Mouse (Mus musculus) hindbrain, embryonic 12.5 days (tissue): ENCODE measurements around the gene Atp2b2. TPM values are rescaled to one million over a fixed set of nuclear protein-coding genes. Genes with fewer than 3 reads are reported as not detected.

Experiments used
- ATAC-seq: fragments of 200-750 bp; cut with Nextera tagmentation; 2 replicates; pipeline ENCODE4 v1.8.0; 2017; ENCODE audit warnings: moderate TSS enrichment; ENCODE audit not compliant: low FRiP score
- H3K27ac ChIP-seq: fragments of 300-500 bp; sonication (generic); 2 replicates; pipeline ENCODE4 v1.5.1; 2016; ENCODE audit warnings: mild to moderate bottlenecking
- H3K27me3 ChIP-seq: fragments of 300-500 bp; sonication (generic); 2 replicates; pipeline ENCODE4 v1.6.1; 2016; ENCODE audit warnings: mild to moderate bottlenecking
- H3K36me3 ChIP-seq: fragments of 300-500 bp; sonication (generic); 2 replicates; pipeline ENCODE4 v1.6.1; 2016; ENCODE audit warnings: mild to moderate bottlenecking
- H3K4me1 ChIP-seq: fragments of 300-500 bp; sonication (generic); 2 replicates; pipeline ENCODE4 v1.6.1; 2016
- H3K4me2 ChIP-seq: fragments of 300-500 bp; sonication (generic); replicated peaks from 2 replicates; pipeline ENCODE4 v1.6.1; 2016; ENCODE audit warnings: mild to moderate bottlenecking
- H3K4me3 ChIP-seq: fragments of 300-500 bp; sonication (generic); 2 replicates; pipeline ENCODE4 v1.5.1; 2016; ENCODE audit warnings: mild to moderate bottlenecking
- H3K9ac ChIP-seq: fragments of 300-500 bp; sonication (generic); 2 replicates; pipeline ENCODE4 v1.6.1; 2016; ENCODE audit warnings: mild to moderate bottlenecking, moderate library complexity
- H3K9me3 ChIP-seq: fragments of 300-500 bp; sonication (generic); replicated peaks from 2 replicates; pipeline ENCODE4 v1.6.1; 2016; ENCODE audit warnings: mild to moderate bottlenecking
- WGBS: fragments of 180-500 bp; shearing (Covaris S2); methylation state at CpG from one replicate; pipeline ENCODE4 v1.1.7; 2016; 5-methylcytosine and 5-hydroxymethylcytosine counted together
- polyA plus RNA-seq: library from polyadenylated mRNA; unstranded; fragments of >200 nt; fragmentation: Nextera tagmentation; extraction: Ambion mirVana; gene quantifications from 2 replicates; pipeline ENCODE4 v1.2.1, GENCODE M21; 2016

Gene Atp2b2
- polyA plus RNA-seq, 1 experiment from 2014 or later: 12.1 TPM

DNA sequence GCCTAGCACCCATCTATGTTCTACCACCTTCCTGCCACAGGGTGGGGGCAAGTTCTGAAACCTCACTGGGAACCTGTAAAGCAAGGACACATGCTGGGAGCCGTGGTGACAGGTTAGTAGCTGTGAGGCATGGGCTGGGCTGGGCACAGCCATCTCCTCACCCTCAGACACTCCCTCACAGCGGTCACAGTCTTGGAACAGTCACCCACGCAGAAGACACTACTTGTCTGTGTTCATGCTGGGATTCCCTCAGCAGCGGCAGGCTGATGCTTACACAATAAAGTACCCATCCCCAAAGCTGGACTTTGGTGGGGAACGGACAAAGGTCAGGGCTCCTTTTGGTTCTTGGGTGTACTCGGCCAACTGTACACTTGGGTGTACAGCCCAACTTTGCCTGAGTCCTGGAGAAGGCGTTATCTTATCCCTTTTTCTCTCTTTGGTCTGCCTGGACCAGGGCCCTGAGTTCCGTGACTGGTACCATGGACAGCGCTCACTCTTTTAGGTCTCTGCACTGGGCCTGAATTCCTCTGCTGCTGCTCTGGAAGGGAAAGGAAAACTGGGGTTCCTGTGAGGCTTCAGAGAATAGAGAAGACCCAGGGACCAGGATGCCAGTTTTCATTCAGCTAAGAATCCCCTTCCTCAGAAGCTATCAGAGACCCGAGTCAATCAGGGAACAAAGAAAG is 160.7 kb downstream of the Atp2b2 start:
- H3K4me3 ChIP-seq: no peak overlapping the region
- peaks cover 2% of the 10 kb centered on the region; the same call in 1 of the 2 replicates for H3K27me3 ChIP-seq
- 52% methylated on average over 10 of the region's 10 CpGs for WGBS

DNA sequence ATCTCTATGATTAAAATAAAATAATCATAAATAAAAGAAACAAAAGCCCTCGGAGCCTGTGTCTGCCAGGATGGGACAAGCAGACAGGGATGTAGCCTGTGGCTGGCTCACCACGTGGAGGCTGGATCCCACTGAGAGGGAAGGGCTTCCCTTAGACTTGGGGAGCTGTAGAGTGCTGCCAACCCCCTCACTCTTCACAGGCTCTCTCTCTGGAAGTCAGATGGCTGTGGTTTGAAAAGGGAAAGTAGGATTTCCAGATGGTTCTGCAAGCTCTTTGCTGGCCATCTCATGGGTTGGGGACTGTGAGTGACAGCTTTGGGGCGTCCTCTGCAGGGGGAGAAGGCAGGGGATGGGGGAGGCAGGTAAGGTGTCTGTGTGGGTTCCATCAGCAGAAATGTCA is 163.0 kb downstream of the Atp2b2 start:
- no peaks in the 10 kb centered on the region for H3K9me3 ChIP-seq
- H3K27ac ChIP-seq: no peak overlapping the region
- H3K4me2 ChIP-seq: no peak overlapping the region
- peaks cover 14% of the 10 kb centered on the region for H3K4me1 ChIP-seq
- H3K36me3 ChIP-seq: no peaks in the 10 kb centered on the region
- H3K9ac ChIP-seq: no peak overlapping the region
- WGBS: 55% methylated on average over 3 of the region's 3 CpGs
- peaks cover 5% of the 10 kb centered on the region; the same call in 1 of the 2 replicates for H3K27me3 ChIP-seq
- no peak overlapping the region for H3K4me3 ChIP-seq
- no peak for ATAC-seq

More for the DNA sequence above, 160.7 kb downstream of the Atp2b2 start:
- Histone ChIP-seq H3K9me3 (no peaks in the 10 kb centered on the region), H3K4me1 (peaks cover 14% of the 10 kb centered on the region), H3K27ac (no peak overlapping the region), H3K9ac (no peak overlapping the region), H3K36me3 (no peaks in the 10 kb centered on the region), H3K4me2 (no peak overlapping the region)
- no peak for ATAC-seq

DNA sequence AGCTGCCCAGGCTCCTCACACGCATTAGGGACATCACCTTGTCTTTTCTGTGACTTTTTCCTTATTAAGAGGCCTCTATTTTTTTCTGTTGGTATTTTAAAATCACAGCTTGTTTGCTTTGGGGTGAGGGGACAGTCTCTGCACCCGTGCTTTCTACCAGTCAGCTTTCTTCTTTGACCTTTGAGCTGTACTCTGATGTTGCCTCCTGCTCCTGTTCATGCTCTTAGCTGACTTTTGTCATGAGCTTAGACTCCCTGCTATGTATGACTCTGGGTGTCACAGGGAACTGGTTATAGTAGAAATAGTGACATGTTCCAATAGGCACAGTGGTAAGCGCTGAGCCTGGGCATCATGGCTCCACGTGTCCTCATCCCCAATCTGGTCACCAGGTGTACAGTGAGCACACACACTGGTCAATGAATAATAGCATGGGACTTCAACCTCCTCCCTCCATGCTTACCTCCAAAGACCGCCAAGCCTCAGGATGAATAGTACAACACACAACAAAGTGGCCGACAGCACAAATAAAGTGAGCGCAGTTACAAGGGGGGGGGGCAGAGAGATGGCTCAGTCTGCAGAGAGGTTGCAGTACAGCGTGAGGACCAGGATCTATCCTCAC is 163.8 kb downstream of the Atp2b2 start:
- Histone ChIP-seq H3K4me3 (no peak overlapping the region), H3K9me3 (no peaks in the 10 kb centered on the region), H3K4me1 (peaks cover 14% of the 10 kb centered on the region), H3K4me2 (no peak overlapping the region), H3K27ac (no peak overlapping the region), H3K27me3 (peaks cover 5% of the 10 kb centered on the region; the same call in 1 of the 2 replicates), H3K36me3 (no peaks in the 10 kb centered on the region), H3K9ac (no peak overlapping the region)
- no peak for ATAC-seq
- WGBS: 85% methylated on average over 8 of the region's 8 CpGs

DNA sequence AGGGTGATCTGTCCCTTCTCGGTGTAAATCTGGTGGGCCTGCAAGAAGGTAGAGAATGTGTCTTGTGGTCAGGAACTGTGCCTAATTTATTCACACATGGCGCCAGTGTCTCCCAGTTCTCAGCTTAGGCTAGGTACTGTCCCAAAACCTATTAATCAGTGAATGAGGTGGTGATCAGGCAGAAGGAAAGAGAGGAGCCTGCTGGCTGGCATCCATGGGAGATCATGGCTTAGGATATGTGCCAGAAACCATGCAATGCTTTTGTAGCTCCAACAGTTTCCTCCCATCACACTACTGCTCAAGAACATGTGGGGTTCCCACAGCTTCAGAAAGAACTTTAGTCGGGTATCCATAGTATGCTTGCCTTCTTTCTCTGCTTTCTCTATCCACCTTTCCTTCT is 165.8 kb downstream of the Atp2b2 start:
- Histone ChIP-seq H3K9ac (no peak overlapping the region), H3K4me1 (no peaks in the 10 kb centered on the region), H3K4me3 (no peak overlapping the region), H3K9me3 (no peaks in the 10 kb centered on the region), H3K36me3 (no peaks in the 10 kb centered on the region), H3K4me2 (no peak overlapping the region), H3K27ac (no peak overlapping the region), H3K27me3 (peaks cover 9% of the 10 kb centered on the region; the same call in 1 of the 2 replicates)
- no peak for ATAC-seq
- 79% methylated on average over 3 of the region's 3 CpGs for WGBS

- Histone ChIP-seq H3K4me2 (no peak overlapping the region), H3K27ac (no peak overlapping the region), H3K4me1 (no peaks in the 10 kb centered on the region), H3K36me3 (no peaks in the 10 kb centered on the region), H3K9me3 (no peaks in the 10 kb centered on the region), H3K9ac (no peak overlapping the region), H3K27me3 (0 out of 2 replicates have a peak, but pooled peaks cover 7% of the 10 kb centered on the region), H3K4me3 (no peak overlapping the region)
- ATAC-seq: no peak
- WGBS: 75% methylated on average over 2 of the region's 2 CpGs
Measured at GRCm38 (mm10) chr6:113875201-113875600, 167.2 kb downstream of the Atp2b2 start.

GRCm38 (mm10) chr6:113872654-113873053 is 169.8 kb downstream of the Atp2b2 start:
- Histone ChIP-seq H3K27ac (no peak overlapping the region), H3K4me3 (no peak overlapping the region), H3K4me2 (no peak overlapping the region), H3K4me1 (no peaks in the 10 kb centered on the region), H3K36me3 (no peaks in the 10 kb centered on the region), H3K27me3 (0 out of 2 replicates have a peak, but pooled peaks cover 7% of the 10 kb centered on the region), H3K9ac (no peak overlapping the region), H3K9me3 (no peaks in the 10 kb centered on the region)
- ATAC-seq: no peak
- WGBS: 66% methylated on average over 7 of the region's 7 CpGs

- no peak overlapping the region for H3K4me2 ChIP-seq
- no peak for ATAC-seq
- 73% methylated on average over 9 of the region's 9 CpGs for WGBS
Measured at GRCm38 (mm10) chr6:113870775-113871174, 171.6 kb downstream of the Atp2b2 start.

GRCm38 (mm10) chr6:113868552-113868951 is 173.9 kb downstream of the Atp2b2 start:
- Histone ChIP-seq H3K36me3 (no peaks in the 10 kb centered on the region), H3K4me1 (peaks cover 4% of the 10 kb centered on the region; the same call in 1 of the 2 replicates), H3K27me3 (0 out of 2 replicates have a peak, but pooled peaks cover 3% of the 10 kb centered on the region), H3K4me3 (no peak overlapping the region), H3K9ac (no peak overlapping the region), H3K4me2 (no peak overlapping the region), H3K9me3 (no peaks in the 10 kb centered on the region), H3K27ac (no peak overlapping the region)
- no peak for ATAC-seq
- WGBS: 78% methylated on average over 6 of the region's 6 CpGs

More at GRCm38 (mm10) chr6:113870775-113871174, 171.6 kb downstream of the Atp2b2 start:
- Histone ChIP-seq H3K36me3 (no peaks in the 10 kb centered on the region), H3K4me3 (no peak overlapping the region), H3K4me1 (peaks cover 4% of the 10 kb centered on the region; the same call in 1 of the 2 replicates), H3K27me3 (0 out of 2 replicates have a peak, but pooled peaks cover 7% of the 10 kb centered on the region), H3K27ac (no peak overlapping the region), H3K9me3 (no peaks in the 10 kb centered on the region), H3K9ac (no peak overlapping the region)

DNA sequence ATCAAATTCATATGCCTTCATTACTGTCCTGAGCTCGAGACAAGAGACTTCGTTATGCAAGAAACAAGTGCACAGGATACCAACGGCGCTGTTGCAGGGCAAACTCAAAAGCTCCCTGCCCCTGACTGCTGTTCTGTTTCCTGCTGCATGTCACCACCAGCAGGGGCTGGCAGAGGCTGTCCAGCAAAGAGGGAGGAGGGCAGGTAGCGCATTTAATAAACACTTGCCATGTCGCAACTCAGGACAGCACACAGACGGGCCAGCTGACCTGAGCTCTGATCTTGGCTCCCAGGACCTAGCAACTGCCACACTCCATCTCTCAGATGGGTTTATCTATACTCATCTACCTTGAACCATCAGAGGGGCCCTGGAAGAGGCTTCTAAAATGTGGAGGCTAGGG is 176.7 kb downstream of the Atp2b2 start:
- Histone ChIP-seq H3K27me3 (no peaks in the 10 kb centered on the region; the same call in 1 of the 2 replicates), H3K4me2 (no peak overlapping the region), H3K9me3 (no peaks in the 10 kb centered on the region), H3K4me3 (no peak overlapping the region), H3K9ac (no peak overlapping the region), H3K4me1 (peaks cover 13% of the 10 kb centered on the region), H3K27ac (no peak overlapping the region), H3K36me3 (no peaks in the 10 kb centered on the region)
- WGBS: 69% methylated on average over 7 of the region's 7 CpGs
- ATAC-seq: no peak

DNA sequence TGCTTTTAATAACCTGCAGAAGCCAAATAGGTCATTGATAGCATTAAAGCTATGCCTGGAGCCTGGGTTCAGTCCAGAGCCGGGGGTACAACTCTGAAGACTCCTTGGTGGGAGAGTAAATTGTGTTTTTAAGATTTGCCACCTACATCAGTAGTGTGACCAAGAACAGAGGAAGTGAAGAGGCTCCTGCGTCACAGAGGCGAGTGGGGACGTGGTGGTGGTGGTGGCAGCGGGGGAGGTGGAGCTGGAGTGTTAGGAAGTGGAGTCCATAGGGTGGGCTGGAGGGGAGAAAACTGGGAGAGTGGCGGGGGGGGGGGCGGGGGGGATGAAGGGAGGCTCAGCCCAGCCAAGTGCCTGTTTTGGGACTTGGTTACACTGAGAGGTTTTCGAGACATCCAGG is 177.6 kb downstream of the Atp2b2 start:
- H3K36me3 ChIP-seq: no peaks in the 10 kb centered on the region
- no peak overlapping the region for H3K9ac ChIP-seq
- peaks cover 21% of the 10 kb centered on the region for H3K4me1 ChIP-seq
- H3K27me3 ChIP-seq: no peaks in the 10 kb centered on the region; the same call in 1 of the 2 replicates
- 69% methylated on average over 7 of the region's 8 CpGs for WGBS
- H3K4me2 ChIP-seq: no peak overlapping the region
- H3K4me3 ChIP-seq: no peak overlapping the region
- H3K9me3 ChIP-seq: no peaks in the 10 kb centered on the region
- no peak overlapping the region for H3K27ac ChIP-seq
- ATAC-seq: no peak

DNA sequence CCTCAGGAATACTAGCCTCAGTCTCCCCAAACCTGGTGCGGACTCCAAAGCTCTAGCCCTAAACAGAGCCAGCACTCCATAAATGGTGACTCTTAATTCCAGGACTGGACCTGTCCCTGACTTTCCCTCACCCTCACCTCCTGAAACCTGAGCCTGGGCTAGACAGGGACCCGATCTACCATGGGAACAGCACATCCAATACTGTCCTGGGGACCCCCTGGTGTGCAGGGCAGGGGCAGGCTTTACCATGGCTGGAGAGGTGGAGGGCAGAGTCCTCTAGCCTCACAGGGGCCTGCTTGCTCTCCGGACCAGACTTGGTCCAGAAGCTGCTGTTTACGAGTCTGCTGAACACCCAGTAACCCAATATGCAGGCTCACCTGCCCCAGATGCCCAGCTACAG is 179.5 kb downstream of the Atp2b2 start:
- no peaks in the 10 kb centered on the region for H3K36me3 ChIP-seq
- WGBS: 83% methylated on average over 4 of the region's 4 CpGs
- no peak overlapping the region for H3K9ac ChIP-seq
- no peak for ATAC-seq
- no peak overlapping the region for H3K27ac ChIP-seq
- no peak overlapping the region for H3K4me3 ChIP-seq
- H3K27me3 ChIP-seq: no peaks in the 10 kb centered on the region; the same call in 1 of the 2 replicates
- H3K4me1 ChIP-seq: peaks cover 24% of the 10 kb centered on the region
- no peaks in the 10 kb centered on the region for H3K9me3 ChIP-seq
- H3K4me2 ChIP-seq: no peak overlapping the region

DNA sequence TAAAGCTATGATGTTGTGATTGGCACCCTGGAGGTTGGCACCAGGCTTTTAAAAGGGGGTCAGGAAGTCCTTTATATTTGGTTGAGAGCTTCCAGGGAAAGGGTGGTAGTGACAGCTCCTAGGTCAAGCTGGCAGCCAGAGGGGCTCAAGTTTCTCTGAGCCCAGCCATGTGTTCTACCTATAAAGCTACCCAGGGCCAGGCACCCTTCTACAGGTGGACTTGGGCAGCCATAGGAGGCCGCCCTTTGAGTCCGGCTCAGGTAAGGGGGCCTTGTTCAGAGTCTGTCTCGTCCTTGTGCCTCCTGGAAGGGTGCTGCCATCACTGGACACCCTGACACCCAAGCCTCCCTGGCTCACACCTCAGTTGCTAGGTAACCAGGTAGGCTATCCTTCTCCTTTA is 180.5 kb downstream of the Atp2b2 start:
- no peak overlapping the region for H3K4me2 ChIP-seq
- H3K27ac ChIP-seq: no peak overlapping the region
- no peaks in the 10 kb centered on the region; the same call in 1 of the 2 replicates for H3K27me3 ChIP-seq
- H3K36me3 ChIP-seq: no peaks in the 10 kb centered on the region
- no peaks in the 10 kb centered on the region for H3K9me3 ChIP-seq
- H3K4me1 ChIP-seq: peaks cover 27% of the 10 kb centered on the region
- H3K4me3 ChIP-seq: no peak overlapping the region
- WGBS: 74% methylated on average over 3 of the region's 3 CpGs
- no peak overlapping the region for H3K9ac ChIP-seq
- ATAC-seq: no peak
